Mouse (Mus musculus) embryonic facial prominence, embryonic 15.5 days (tissue): ENCODE measurements around the gene Csrp2. TPM values are rescaled to one million over a fixed set of nuclear protein-coding genes. Genes with fewer than 3 reads are reported as not detected.

Experiments used
- ATAC-seq: fragments of 200-750 bp; cut with Nextera tagmentation; 2 replicates; pipeline ENCODE4 v1.8.0; 2017; ENCODE audit warnings: low read depth, moderate TSS enrichment; ENCODE audit not compliant: insufficient number of reproducible peaks, low FRiP score, low TSS enrichment
- H3K27ac ChIP-seq: fragments of 300-500 bp; sonication (generic); replicated peaks from 2 replicates; pipeline ENCODE4 v1.5.1; 2015; ENCODE audit warnings: mild to moderate bottlenecking, inconsistent platforms
- H3K27me3 ChIP-seq: fragments of 300-500 bp; sonication (generic); 2 replicates; pipeline ENCODE4 v1.6.1; 2015; ENCODE audit warnings: inconsistent platforms
- H3K36me3 ChIP-seq: fragments of 300-500 bp; sonication (generic); 2 replicates; pipeline ENCODE4 v1.6.1; 2015; ENCODE audit warnings: mild to moderate bottlenecking, inconsistent platforms
- H3K4me1 ChIP-seq: fragments of 300-500 bp; sonication (generic); 2 replicates; pipeline ENCODE4 v1.6.1; 2015; ENCODE audit warnings: inconsistent platforms
- H3K4me2 ChIP-seq: fragments of 300-500 bp; sonication (generic); replicated peaks from 2 replicates; pipeline ENCODE4 v1.6.1; 2015; ENCODE audit warnings: mild to moderate bottlenecking, inconsistent platforms
- H3K4me3 ChIP-seq: fragments of 300-500 bp; sonication (generic); replicated peaks from 2 replicates; pipeline ENCODE4 v1.5.1; 2015; ENCODE audit warnings: mild to moderate bottlenecking, inconsistent platforms
- H3K9ac ChIP-seq: fragments of 300-500 bp; sonication (generic); 2 replicates; pipeline ENCODE4 v1.6.1; 2015; ENCODE audit warnings: inconsistent platforms
- H3K9me3 ChIP-seq: fragments of 300-500 bp; sonication (generic); replicated peaks from 2 replicates; pipeline ENCODE4 v1.6.1; 2016; ENCODE audit warnings: inconsistent platforms
- WGBS: fragments of 180-500 bp; shearing (Covaris S2); methylation state at CpG from one replicate; pipeline ENCODE4 v1.1.7; 2015; 5-methylcytosine and 5-hydroxymethylcytosine counted together
- polyA plus RNA-seq: library from polyadenylated mRNA; unstranded; fragments of >200 nt; fragmentation: Nextera tagmentation; extraction: Ambion mirVana; gene quantifications from 2 replicates; pipeline ENCODE4 v1.2.1, GENCODE M21; 2015

Csrp2 gene
- polyA plus RNA-seq, 1 experiment from 2014 or later: 148 TPM

- no peak overlapping the region for H3K9ac ChIP-seq
- ATAC-seq: no peak
- WGBS: 88% methylated on average over 1 of the region's 1 CpGs
Observed at GRCm38 (mm10) chr10:110951112-110951511, 31.5 kb downstream of the Csrp2 start.

GRCm38 (mm10) chr10:110951748-110952147 is 32.2 kb downstream of the Csrp2 start:
- WGBS: 76% methylated on average over 4 of the region's 4 CpGs

More at GRCm38 (mm10) chr10:110951112-110951511, 31.5 kb downstream of the Csrp2 start:
- no peak overlapping the region for H3K4me3 ChIP-seq
- H3K4me2 ChIP-seq: no peak overlapping the region
- peaks cover 4% of the 10 kb centered on the region; the same call in 1 of the 2 replicates for H3K4me1 ChIP-seq
- H3K27ac ChIP-seq: no peak overlapping the region
- H3K27me3 ChIP-seq: no peaks in the 10 kb centered on the region
- H3K36me3 ChIP-seq: peaks cover 29% of the 10 kb centered on the region
- no peaks in the 10 kb centered on the region for H3K9me3 ChIP-seq

GRCm38 (mm10) chr10:110952271-110952670 is 32.7 kb downstream of the Csrp2 start:
- no peak for ATAC-seq
- peaks cover 4% of the 10 kb centered on the region; the same call in 1 of the 2 replicates for H3K4me1 ChIP-seq
- 75% methylated on average over 8 of the region's 8 CpGs for WGBS
- no peak overlapping the region for H3K4me2 ChIP-seq
- no peaks in the 10 kb centered on the region for H3K27me3 ChIP-seq
- peaks cover 23% of the 10 kb centered on the region for H3K36me3 ChIP-seq
- H3K27ac ChIP-seq: no peak overlapping the region
- H3K9ac ChIP-seq: no peak overlapping the region
- H3K4me3 ChIP-seq: no peak overlapping the region
- no peaks in the 10 kb centered on the region for H3K9me3 ChIP-seq

More at GRCm38 (mm10) chr10:110951748-110952147, 32.2 kb downstream of the Csrp2 start:
- Histone ChIP-seq H3K9me3 (no peaks in the 10 kb centered on the region), H3K36me3 (peaks cover 25% of the 10 kb centered on the region), H3K4me3 (no peak overlapping the region), H3K9ac (no peak overlapping the region), H3K27ac (no peak overlapping the region), H3K4me1 (peaks cover 4% of the 10 kb centered on the region; the same call in 1 of the 2 replicates), H3K4me2 (no peak overlapping the region), H3K27me3 (no peaks in the 10 kb centered on the region)
- no peak for ATAC-seq

GRCm38 (mm10) chr10:110952937-110953451 is 33.4 kb downstream of the Csrp2 start:
- Histone ChIP-seq H3K4me1 (peaks cover 4% of the 10 kb centered on the region; the same call in 1 of the 2 replicates), H3K9ac (no peak overlapping the region), H3K27ac (0 out of 2 replicates have a peak overlapping the region, but pooled peaks have one; percentile 36), H3K36me3 (peaks cover 17% of the 10 kb centered on the region), H3K4me2 (no peak overlapping the region), H3K4me3 (no peak overlapping the region), H3K27me3 (no peaks in the 10 kb centered on the region), H3K9me3 (no peaks in the 10 kb centered on the region)
- ATAC-seq: peak; percentile 80
- WGBS: 62% methylated on average over 9 of the region's 9 CpGs

- ATAC-seq: no peak
- H3K4me3 ChIP-seq: no peak overlapping the region
- no peaks in the 10 kb centered on the region for H3K4me1 ChIP-seq
- no peak overlapping the region for H3K27ac ChIP-seq
- no peaks in the 10 kb centered on the region for H3K27me3 ChIP-seq
- no peak overlapping the region for H3K4me2 ChIP-seq
- 93% methylated on average over 6 of the region's 6 CpGs for WGBS
- peaks cover 18% of the 10 kb centered on the region for H3K36me3 ChIP-seq
- H3K9me3 ChIP-seq: no peaks in the 10 kb centered on the region
- H3K9ac ChIP-seq: no peak overlapping the region
Observed at GRCm38 (mm10) chr10:110958879-110959278, 39.3 kb downstream of the Csrp2 start.

- Histone ChIP-seq H3K4me3 (no peak overlapping the region), H3K27me3 (no peaks in the 10 kb centered on the region), H3K27ac (no peak overlapping the region), H3K36me3 (peaks cover 16% of the 10 kb centered on the region), H3K9me3 (no peaks in the 10 kb centered on the region), H3K4me1 (no peaks in the 10 kb centered on the region), H3K9ac (no peak overlapping the region), H3K4me2 (no peak overlapping the region)
- 89% methylated on average over 8 of the region's 8 CpGs for WGBS
- no peak for ATAC-seq
Observed at GRCm38 (mm10) chr10:110959781-110960180, 40.2 kb downstream of the Csrp2 start.

- peaks cover 14% of the 10 kb centered on the region for H3K36me3 ChIP-seq
- no peaks in the 10 kb centered on the region for H3K4me1 ChIP-seq
- no peak overlapping the region for H3K27ac ChIP-seq
- H3K9me3 ChIP-seq: no peaks in the 10 kb centered on the region
- H3K4me3 ChIP-seq: no peak overlapping the region
- H3K27me3 ChIP-seq: no peaks in the 10 kb centered on the region
- no peak for ATAC-seq
- H3K4me2 ChIP-seq: no peak overlapping the region
- H3K9ac ChIP-seq: no peak overlapping the region
- 86% methylated on average over 6 of the region's 6 CpGs for WGBS
Observed at GRCm38 (mm10) chr10:110960841-110961240, 41.3 kb downstream of the Csrp2 start.

GRCm38 (mm10) chr10:110962172-110962571 is 42.6 kb downstream of the Csrp2 start:
- Histone ChIP-seq H3K4me2 (no peak overlapping the region), H3K9ac (no peak overlapping the region), H3K27ac (no peak overlapping the region), H3K4me3 (no peak overlapping the region), H3K36me3 (peaks cover 17% of the 10 kb centered on the region), H3K9me3 (no peaks in the 10 kb centered on the region), H3K27me3 (no peaks in the 10 kb centered on the region), H3K4me1 (no peaks in the 10 kb centered on the region)
- no peak for ATAC-seq
- 28% methylated on average over 1 of the region's 1 CpGs for WGBS

GRCm38 (mm10) chr10:110971044-110971443 is 51.5 kb downstream of the Csrp2 start:
- H3K36me3 ChIP-seq: peaks cover 20% of the 10 kb centered on the region
- ATAC-seq: no peak
- no peaks in the 10 kb centered on the region for H3K27me3 ChIP-seq
- H3K27ac ChIP-seq: no peak overlapping the region
- H3K9ac ChIP-seq: no peak overlapping the region
- no peaks in the 10 kb centered on the region for H3K4me1 ChIP-seq
- 88% methylated on average over 3 of the region's 3 CpGs for WGBS
- no peak overlapping the region for H3K4me2 ChIP-seq
- H3K9me3 ChIP-seq: no peaks in the 10 kb centered on the region
- no peak overlapping the region for H3K4me3 ChIP-seq

- peaks cover 20% of the 10 kb centered on the region for H3K36me3 ChIP-seq
- H3K4me3 ChIP-seq: no peak overlapping the region
- H3K9me3 ChIP-seq: no peaks in the 10 kb centered on the region
- H3K4me2 ChIP-seq: no peak overlapping the region
- H3K27me3 ChIP-seq: no peaks in the 10 kb centered on the region
- H3K9ac ChIP-seq: no peak overlapping the region
- 80% methylated on average over 6 of the region's 6 CpGs for WGBS
- H3K27ac ChIP-seq: no peak overlapping the region
- no peak for ATAC-seq
- no peaks in the 10 kb centered on the region for H3K4me1 ChIP-seq
Observed at GRCm38 (mm10) chr10:110971483-110971882, 51.9 kb downstream of the Csrp2 start.

GRCm38 (mm10) chr10:110971998-110972397 is 52.4 kb downstream of the Csrp2 start:
- no peaks in the 10 kb centered on the region for H3K9me3 ChIP-seq
- H3K27me3 ChIP-seq: no peaks in the 10 kb centered on the region
- no peak overlapping the region for H3K4me3 ChIP-seq
- 71% methylated on average over 9 of the region's 9 CpGs for WGBS
- no peak overlapping the region for H3K27ac ChIP-seq
- H3K36me3 ChIP-seq: peaks cover 20% of the 10 kb centered on the region
- no peak overlapping the region for H3K4me2 ChIP-seq
- no peaks in the 10 kb centered on the region for H3K4me1 ChIP-seq
- no peak for ATAC-seq
- H3K9ac ChIP-seq: no peak overlapping the region

GRCm38 (mm10) chr10:110974463-110974862 is 54.9 kb downstream of the Csrp2 start:
- Histone ChIP-seq H3K9me3 (no peaks in the 10 kb centered on the region), H3K9ac (no peak overlapping the region), H3K4me2 (no peak overlapping the region), H3K4me1 (no peaks in the 10 kb centered on the region), H3K27me3 (no peaks in the 10 kb centered on the region), H3K36me3 (peaks cover 26% of the 10 kb centered on the region; the same call in 1 of the 2 replicates), H3K4me3 (no peak overlapping the region), H3K27ac (no peak overlapping the region)
- WGBS: 49% methylated on average over 3 of the region's 3 CpGs
- no peak for ATAC-seq
